Mouse (Mus musculus): ENCODE results near the gene Phospho2. TPM values are rescaled to one million over a fixed set of nuclear protein-coding genes. Genes with fewer than 3 reads are reported as not detected.
A peak's percentile ranks its signal among the peaks of the same experiment; 100 is the strongest.

Phospho2 gene
- 29.3 and 30.3 TPM in 2 replicates for polyA plus RNA-seq (2016; fragmentation: Nextera tagmentation; extraction: Ambion mirVana)

- DNase-seq (ENCODE audit: extremely low spot score, low spot score), result peak; percentile 99
- peak within 1 kb of the TSS; percentile 90 for H3K27ac ChIP-seq
- peaks cover 23% of the 10 kb centered on the region for H3K4me1 ChIP-seq
- H3K27me3 ChIP-seq (ENCODE audit: poor library complexity, severe bottlenecking), result no peaks in the 10 kb centered on the region
- no peaks in the 10 kb centered on the region for H3K9me3 ChIP-seq
- H3K36me3 ChIP-seq (replicated peaks), result peaks cover 27% of the 10 kb centered on the region
- peak within 1 kb of the TSS; percentile 76 for H3K4me3 ChIP-seq
- 1% methylated on average over 48 of the region's 48 CpGs for WGBS
These were observed at the start of gene Phospho2, which contains the start of gene Ccdc173 for GRCm38 (mm10) chr2:69789429-69790069. Gene Phospho2, plus strand, starts transcription at chr2:69789623. Gene Ccdc173, minus strand, starts transcription at chr2:69789575.

- H3K27me3 ChIP-seq (ENCODE audit: poor library complexity, severe bottlenecking), result no peaks in the 10 kb centered on the region
- 93% methylated on average over 1 of the region's 1 CpGs for WGBS
- no peak overlapping the region for H3K4me3 ChIP-seq
- H3K27ac ChIP-seq, result no peak overlapping the region
- no peak for DNase-seq (ENCODE audit: extremely low spot score, low spot score)
- peaks cover 8% of the 10 kb centered on the region; the same call in 1 of the 2 replicates for H3K9me3 ChIP-seq
- no peaks in the 10 kb centered on the region for H3K4me1 ChIP-seq
- peaks cover 100% of the 10 kb centered on the region for H3K36me3 ChIP-seq (replicated peaks)
These were observed 44.3 kb upstream of the Phospho2 start for GRCm38 (mm10) chr2:69745091-69745490.

GRCm38 (mm10) chr2:69760980-69761379 is 28.4 kb upstream of the Phospho2 start:
- no peak for DNase-seq (ENCODE audit: extremely low spot score, low spot score)
- H3K4me3 ChIP-seq, result no peak overlapping the region
- H3K9me3 ChIP-seq, result no peaks in the 10 kb centered on the region
- H3K36me3 ChIP-seq (replicated peaks), result peaks cover 4% of the 10 kb centered on the region
- 75% methylated on average over 5 of the region's 5 CpGs for WGBS
- no peak overlapping the region for H3K27ac ChIP-seq
- no peaks in the 10 kb centered on the region for H3K27me3 ChIP-seq (ENCODE audit: poor library complexity, severe bottlenecking)
- H3K4me1 ChIP-seq, result 0 out of 2 replicates have a peak, but pooled peaks cover 4% of the 10 kb centered on the region

- Histone ChIP-seq H3K4me3 (no peak overlapping the region), H3K9me3 (no peaks in the 10 kb centered on the region), H3K27me3 (ENCODE audit: poor library complexity, severe bottlenecking) (no peaks in the 10 kb centered on the region), H3K27ac (no peak overlapping the region), H3K36me3 (replicated peaks) (peaks cover 4% of the 10 kb centered on the region), H3K4me1 (0 out of 2 replicates have a peak, but pooled peaks cover 4% of the 10 kb centered on the region)
- DNase-seq (ENCODE audit: extremely low spot score, low spot score), result no peak
- 92% methylated on average over 4 of the region's 4 CpGs for WGBS
These were observed 26.1 kb upstream of the Phospho2 start for GRCm38 (mm10) chr2:69763340-69763739.

- 97% methylated on average over 1 of the region's 1 CpGs for WGBS
- Histone ChIP-seq H3K27ac (no peak overlapping the region), H3K36me3 (replicated peaks) (peaks cover 4% of the 10 kb centered on the region), H3K27me3 (ENCODE audit: poor library complexity, severe bottlenecking) (no peaks in the 10 kb centered on the region), H3K4me1 (0 out of 2 replicates have a peak, but pooled peaks cover 4% of the 10 kb centered on the region), H3K4me3 (no peak overlapping the region), H3K9me3 (no peaks in the 10 kb centered on the region)
- no peak for DNase-seq (ENCODE audit: extremely low spot score, low spot score)
These were observed 24.7 kb upstream of the Phospho2 start for GRCm38 (mm10) chr2:69764716-69765115.

GRCm38 (mm10) chr2:69773331-69773730 is 16.1 kb upstream of the Phospho2 start:
- no peaks in the 10 kb centered on the region for H3K9me3 ChIP-seq
- no peak overlapping the region for H3K4me3 ChIP-seq
- 90% methylated on average over 3 of the region's 3 CpGs for WGBS
- H3K27me3 ChIP-seq (ENCODE audit: poor library complexity, severe bottlenecking), result no peaks in the 10 kb centered on the region
- H3K36me3 ChIP-seq (replicated peaks), result peaks cover 24% of the 10 kb centered on the region
- H3K27ac ChIP-seq, result no peak overlapping the region
- H3K4me1 ChIP-seq, result no peaks in the 10 kb centered on the region
- DNase-seq (ENCODE audit: extremely low spot score, low spot score), result no peak

- 78% methylated on average over 7 of the region's 7 CpGs for WGBS
- H3K36me3 ChIP-seq (replicated peaks), result peaks cover 29% of the 10 kb centered on the region
These were observed 11.2 kb upstream of the Phospho2 start for GRCm38 (mm10) chr2:69777985-69778835.

GRCm38 (mm10) chr2:69778836-69779177 is 10.6 kb upstream of the Phospho2 start:
- no peak for DNase-seq (ENCODE audit: extremely low spot score, low spot score)
- H3K27me3 ChIP-seq (ENCODE audit: poor library complexity, severe bottlenecking), result no peaks in the 10 kb centered on the region
- WGBS, result 47% methylated on average over 5 of the region's 5 CpGs
- no peak overlapping the region for H3K27ac ChIP-seq
- H3K9me3 ChIP-seq, result no peaks in the 10 kb centered on the region
- peaks cover 23% of the 10 kb centered on the region for H3K36me3 ChIP-seq (replicated peaks)
- no peaks in the 10 kb centered on the region for H3K4me1 ChIP-seq
- H3K4me3 ChIP-seq, result no peak overlapping the region

More at GRCm38 (mm10) chr2:69777985-69778835, 11.2 kb upstream of the Phospho2 start:
- H3K27ac ChIP-seq, result no peak overlapping the region
- H3K4me3 ChIP-seq, result no peak overlapping the region
- H3K9me3 ChIP-seq, result no peaks in the 10 kb centered on the region
- no peak for DNase-seq (ENCODE audit: extremely low spot score, low spot score)
- no peaks in the 10 kb centered on the region for H3K27me3 ChIP-seq (ENCODE audit: poor library complexity, severe bottlenecking)
- H3K4me1 ChIP-seq, result no peaks in the 10 kb centered on the region

- Histone ChIP-seq H3K27me3 (ENCODE audit: poor library complexity, severe bottlenecking) (no peaks in the 10 kb centered on the region), H3K4me3 (peak overlapping the region; percentile 76), H3K36me3 (replicated peaks) (peaks cover 23% of the 10 kb centered on the region), H3K4me1 (peaks cover 23% of the 10 kb centered on the region), H3K9me3 (no peaks in the 10 kb centered on the region), H3K27ac (peak overlapping the region; percentile 90)
- 35% methylated on average over 9 of the region's 9 CpGs for WGBS
- no peak for DNase-seq (ENCODE audit: extremely low spot score, low spot score)
These were observed 449 bp upstream of the Phospho2 start for GRCm38 (mm10) chr2:69788974-69789373.

GRCm38 (mm10) chr2:69790285-69790684 is 862 bp downstream of the Phospho2 start:
- Histone ChIP-seq H3K27me3 (ENCODE audit: poor library complexity, severe bottlenecking) (no peaks in the 10 kb centered on the region), H3K36me3 (replicated peaks) (peaks cover 34% of the 10 kb centered on the region), H3K9me3 (no peaks in the 10 kb centered on the region), H3K4me1 (peaks cover 23% of the 10 kb centered on the region), H3K4me3 (peak overlapping the region; percentile 76), H3K27ac (peak overlapping the region; percentile 90)
- WGBS, result 1% methylated on average over 10 of the region's 10 CpGs
- DNase-seq (ENCODE audit: extremely low spot score, low spot score), result peak; percentile 87

GRCm38 (mm10) chr2:69790722-69791121 is 1.3 kb downstream of the Phospho2 start:
- no peak for DNase-seq (ENCODE audit: extremely low spot score, low spot score)
- no peaks in the 10 kb centered on the region for H3K9me3 ChIP-seq
- no peak overlapping the region for H3K27ac ChIP-seq
- H3K4me1 ChIP-seq, result peaks cover 23% of the 10 kb centered on the region
- WGBS, result 77% methylated on average over 4 of the region's 4 CpGs
- H3K27me3 ChIP-seq (ENCODE audit: poor library complexity, severe bottlenecking), result no peaks in the 10 kb centered on the region
- H3K36me3 ChIP-seq (replicated peaks), result peaks cover 38% of the 10 kb centered on the region
- peak overlapping the region; percentile 76; the same call in 1 of the 2 replicates for H3K4me3 ChIP-seq

GRCm38 (mm10) chr2:69802911-69803312 is 13.5 kb downstream of the Phospho2 start:
- WGBS, result 66% methylated on average over 5 of the region's 5 CpGs
- peaks cover 2% of the 10 kb centered on the region for H3K36me3 ChIP-seq (replicated peaks)
- 0 out of 2 replicates have a peak overlapping the region, but pooled peaks have one; percentile 16 for H3K4me3 ChIP-seq
- H3K27ac ChIP-seq, result no peak overlapping the region
- peak; percentile 38 for DNase-seq (ENCODE audit: extremely low spot score, low spot score)
- H3K4me1 ChIP-seq, result peaks cover 8% of the 10 kb centered on the region
- H3K27me3 ChIP-seq (ENCODE audit: poor library complexity, severe bottlenecking), result no peaks in the 10 kb centered on the region
- H3K9me3 ChIP-seq, result peaks cover 4% of the 10 kb centered on the region; the same call in 1 of the 2 replicates

GRCm38 (mm10) chr2:69803756-69804155 is 14.3 kb downstream of the Phospho2 start:
- no peak for DNase-seq (ENCODE audit: extremely low spot score, low spot score)
- WGBS, result 69% methylated on average over 8 of the region's 8 CpGs
- peaks cover 4% of the 10 kb centered on the region; the same call in 1 of the 2 replicates for H3K9me3 ChIP-seq
- H3K4me1 ChIP-seq, result peaks cover 13% of the 10 kb centered on the region
- no peaks in the 10 kb centered on the region for H3K27me3 ChIP-seq (ENCODE audit: poor library complexity, severe bottlenecking)
- H3K36me3 ChIP-seq (replicated peaks), result no peaks in the 10 kb centered on the region
- no peak overlapping the region for H3K4me3 ChIP-seq
- H3K27ac ChIP-seq, result no peak overlapping the region
